Mouse (Mus musculus) kidney, postnatal 25 days (tissue): ENCODE data around the gene Ush2a.

Source experiments
- DNase-seq, 2 experiments: peaks; one replicate each; pipeline ENCODE4 v3.0.0; 2021; ENCODE audit warnings: mixed read lengths in 2 of 2

Ush2a gene

GRCm38 (mm10) chr1:188906175-188906574 is 644.4 kb downstream of the Ush2a start:
- DNase-seq, result no peak

GRCm38 (mm10) chr1:188910656-188911055 is 648.8 kb downstream of the Ush2a start:
- DNase-seq, result no peak

- DNase-seq, result no peak
These were observed 658.1 kb downstream of the Ush2a start for GRCm38 (mm10) chr1:188919946-188920345.

- DNase-seq, result no peak
These were observed 675.5 kb downstream of the Ush2a start for GRCm38 (mm10) chr1:188937246-188937780.

GRCm38 (mm10) chr1:188945326-188945725 is 683.5 kb downstream of the Ush2a start:
- no peak for DNase-seq

- DNase-seq, result no peak
These were observed 685.0 kb downstream of the Ush2a start for GRCm38 (mm10) chr1:188946849-188947248.

GRCm38 (mm10) chr1:188947794-188948193 is 686.0 kb downstream of the Ush2a start:
- peak in 1 of 2 experiments; percentile 41 for DNase-seq

- DNase-seq, result no peak
These were observed 686.5 kb downstream of the Ush2a start for GRCm38 (mm10) chr1:188948276-188948675.

GRCm38 (mm10) chr1:188951091-188951490 is 689.3 kb downstream of the Ush2a start:
- DNase-seq, result no peak

GRCm38 (mm10) chr1:188952501-188952900 is 690.7 kb downstream of the Ush2a start:
- no peak for DNase-seq

- DNase-seq, result no peak
These were observed 711.3 kb downstream of the Ush2a start for GRCm38 (mm10) chr1:188973078-188973477.

- no peak for DNase-seq
These were observed 712.1 kb downstream of the Ush2a start for GRCm38 (mm10) chr1:188973926-188974325.

GRCm38 (mm10) chr1:188980050-188980449 is 718.2 kb downstream of the Ush2a start:
- peak; percentile 54 to 74 for DNase-seq

- DNase-seq, result peak in 1 of 2 experiments; percentile 63
These were observed 731.4 kb downstream of the Ush2a start for GRCm38 (mm10) chr1:188993218-188993617.

- DNase-seq, result no peak
These were observed 736.1 kb downstream of the Ush2a start for GRCm38 (mm10) chr1:188997921-188998320.

- no peak for DNase-seq
These were observed 738.2 kb downstream of the Ush2a start for GRCm38 (mm10) chr1:188999981-189000380.

- no peak for DNase-seq
These were observed 740.0 kb downstream of the Ush2a start for GRCm38 (mm10) chr1:189001815-189002214.

- DNase-seq, result no peak
These were observed 743.0 kb downstream of the Ush2a start for GRCm38 (mm10) chr1:189004774-189005173.

GRCm38 (mm10) chr1:189006267-189006666 is 744.4 kb downstream of the Ush2a start:
- DNase-seq, result no peak

- no peak for DNase-seq
These were observed 745.0 kb downstream of the Ush2a start for GRCm38 (mm10) chr1:189006826-189007225.

- peak; percentile 98 to 99 for DNase-seq
These were observed 745.6 kb downstream of the Ush2a start, which contains the start of gene Kctd3 for GRCm38 (mm10) chr1:189007239-189007979. Gene Kctd3 (minus strand): TSS chr1:189007841.

GRCm38 (mm10) chr1:189007980-189008324 is 746.1 kb downstream of the Ush2a start:
- DNase-seq, result no peak

GRCm38 (mm10) chr1:189010671-189011070 is 748.8 kb downstream of the Ush2a start:
- DNase-seq, result no peak

- peak; percentile 20 to 54 for DNase-seq
These were observed 751.2 kb downstream of the Ush2a start for GRCm38 (mm10) chr1:189012846-189013586.
